Mouse (Mus musculus) cerebellum, adult 2 months (tissue): ENCODE results near the gene Ufsp1. TPM values are rescaled to one million over a fixed set of nuclear protein-coding genes. Genes with fewer than 3 reads are reported as not detected.

ENCODE experiments used
- DNase-seq, 2 experiments: peaks; one replicate each; pipeline ENCODE4 v3.0.0; 2021
- H3K27ac ChIP-seq: fragments of 200-500 bp; 2 replicates; pipeline ENCODE4 v1.5.1; 2012; ENCODE audit warnings: low read length, control low read depth, inconsistent platforms; ENCODE audit not compliant: insufficient read depth
- H3K27me3 ChIP-seq: fragments of 200-500 bp; 2 replicates; pipeline ENCODE4 v1.6.1; 2012; ENCODE audit warnings: inconsistent platforms, mild to moderate bottlenecking, low read length, moderate library complexity; ENCODE audit not compliant: control insufficient read depth, insufficient read depth
- H3K4me1 ChIP-seq: fragments of 200-500 bp; 2 replicates; pipeline ENCODE4 v1.6.1; 2011; ENCODE audit warnings: low read length; ENCODE audit not compliant: control insufficient read depth, insufficient read depth
- H3K4me3 ChIP-seq: fragments of 200-500 bp; replicated peaks from 2 replicates; pipeline ENCODE3; 2011; ENCODE audit warnings: mild to moderate bottlenecking, low read depth, low read length, control low read depth; ENCODE audit not compliant: insufficient read depth
- CTCF ChIP-seq: fragments of 200-500 bp; IDR thresholded peaks from 2 replicates; pipeline ENCODE4 v1.5.1; 2011; ENCODE audit warnings: low read depth, mild to moderate bottlenecking, control low read depth, low read length, moderate library complexity, borderline replicate concordance; ENCODE audit not compliant: insufficient read depth
- POLR2A ChIP-seq: fragments of 200-500 bp; IDR thresholded peaks from 2 replicates; pipeline ENCODE4 v1.6.1; 2011; ENCODE audit warnings: low read length, control low read depth, borderline replicate concordance; ENCODE audit not compliant: insufficient read depth
- WGBS: fragments of 180-500 bp; shearing (Covaris S2); methylation state at CpG from one replicate; pipeline ENCODE4 v1.1.7; 2018; 5-methylcytosine and 5-hydroxymethylcytosine counted together
- polyA plus RNA-seq: library from polyadenylated mRNA; depleted of rRNA; stranded (reverse); fragments of >200 nt; gene quantifications from 2 replicates; pipeline ENCODE4 v1.2.3, GENCODE M21; 2012

Gene Ufsp1
- polyA plus RNA-seq, 1 experiment, result 27.9 TPM

DNA sequence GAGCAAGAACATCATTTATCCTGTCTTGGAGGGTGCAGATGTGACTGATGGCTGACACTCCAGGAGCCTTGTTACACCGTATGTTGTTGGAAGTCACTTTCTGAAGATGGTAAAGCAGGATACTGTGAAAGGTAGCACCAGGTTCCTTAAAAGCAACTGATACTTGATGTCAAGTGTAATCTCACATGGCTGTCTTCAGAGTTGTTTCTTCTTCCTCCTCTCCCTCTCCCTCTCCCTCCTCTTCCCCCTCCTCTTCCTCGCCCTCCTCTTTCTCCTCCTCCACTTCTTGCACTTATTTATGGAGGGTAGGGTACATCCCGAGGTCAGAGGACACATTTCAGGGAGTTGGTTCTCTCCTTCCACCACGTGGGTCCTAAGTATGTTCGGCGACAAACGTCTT lies 8.4 kb upstream of the Ufsp1 start:
- WGBS, result 56% methylated on average over 7 of the region's 7 CpGs
- DNase-seq, result no peak
- Histone ChIP-seq H3K4me3 (no peak overlapping the region), H3K27ac (peak overlapping the region; percentile 66; the same call in 1 of the 2 replicates), H3K27me3 (no peaks in the 10 kb centered on the region), H3K4me1 (peaks cover 13% of the 10 kb centered on the region; the same call in 1 of the 2 replicates)
- TF ChIP-seq CTCF (no peak), POLR2A (no peak)

- TF ChIP-seq POLR2A, result no peak
- peak; percentile 96 for TF ChIP-seq CTCF
- no peaks in the 10 kb centered on the region for H3K27me3 ChIP-seq
- H3K4me3 ChIP-seq, result peak overlapping the region; percentile 78
- peaks cover 13% of the 10 kb centered on the region; the same call in 1 of the 2 replicates for H3K4me1 ChIP-seq
- WGBS, result 0% methylated on average over 16 of the region's 16 CpGs
- peak; percentile 95 to 97 for DNase-seq
- H3K27ac ChIP-seq, result peak overlapping the region; percentile 68
Observed at GRCm38 (mm10) chr5:137286655-137287031, 7.8 kb upstream of the Ufsp1 start.

DNA sequence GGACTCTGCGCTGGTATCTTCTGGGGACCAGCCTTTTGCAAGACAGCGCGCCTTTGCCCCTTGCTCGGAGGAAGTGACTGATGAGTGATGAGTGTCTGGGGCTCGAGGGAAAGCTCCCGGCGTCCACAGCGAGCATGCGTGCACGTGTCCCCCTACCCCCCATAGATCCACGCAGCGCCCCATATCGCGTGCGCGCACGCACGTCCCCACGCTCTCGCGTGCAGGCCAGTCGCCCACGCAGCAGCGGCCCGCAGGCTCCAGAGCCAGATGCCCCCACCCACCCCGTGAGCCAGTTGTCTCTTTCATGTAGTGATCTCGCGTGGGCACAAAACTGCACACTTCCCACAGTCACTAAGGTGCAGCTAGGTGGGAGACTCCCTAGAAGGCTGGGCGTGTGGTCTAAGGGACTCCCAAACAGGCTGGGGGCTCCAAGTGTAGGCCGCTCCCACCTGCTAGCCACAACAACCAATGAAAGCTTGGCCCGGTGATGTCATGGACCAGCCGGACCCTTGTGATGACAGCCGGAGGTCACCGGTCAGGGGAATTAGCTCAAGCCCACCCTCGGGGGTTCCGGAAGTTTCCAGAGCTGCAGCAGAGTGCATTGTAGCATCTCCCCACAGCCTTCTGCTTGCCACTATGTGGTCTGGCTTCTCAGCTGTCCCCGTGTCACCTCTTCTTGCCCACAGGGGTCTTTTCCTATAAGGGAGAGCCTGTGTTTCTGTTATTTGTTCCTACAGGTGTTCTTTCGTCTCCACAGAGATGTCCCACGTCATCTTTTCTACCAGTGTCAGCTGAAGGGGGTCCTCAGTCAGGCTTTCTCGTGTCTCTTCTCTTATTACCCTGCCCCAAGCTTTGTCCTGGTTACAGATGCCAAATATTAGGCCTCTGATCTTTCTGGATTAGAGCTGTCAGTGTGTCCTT lies 7.1 kb upstream of the Ufsp1 start, which contains the start of gene Ache:
TSS of gene Ache (plus strand) at position 488 of the 921 bp plus-strand sequence.
- Histone ChIP-seq H3K27ac (peak within 1 kb of the TSS; percentile 88), H3K4me3 (peak within 1 kb of the TSS; percentile 78), H3K4me1 (peaks cover 13% of the 10 kb centered on the region; the same call in 1 of the 2 replicates), H3K27me3 (no peaks in the 10 kb centered on the region)
- peak; percentile 59 for TF ChIP-seq POLR2A
- no peak for TF ChIP-seq CTCF
- DNase-seq, result peak; percentile 86 to 88
- WGBS, result under 1% methylated on average over 40 of the region's 40 CpGs

DNA sequence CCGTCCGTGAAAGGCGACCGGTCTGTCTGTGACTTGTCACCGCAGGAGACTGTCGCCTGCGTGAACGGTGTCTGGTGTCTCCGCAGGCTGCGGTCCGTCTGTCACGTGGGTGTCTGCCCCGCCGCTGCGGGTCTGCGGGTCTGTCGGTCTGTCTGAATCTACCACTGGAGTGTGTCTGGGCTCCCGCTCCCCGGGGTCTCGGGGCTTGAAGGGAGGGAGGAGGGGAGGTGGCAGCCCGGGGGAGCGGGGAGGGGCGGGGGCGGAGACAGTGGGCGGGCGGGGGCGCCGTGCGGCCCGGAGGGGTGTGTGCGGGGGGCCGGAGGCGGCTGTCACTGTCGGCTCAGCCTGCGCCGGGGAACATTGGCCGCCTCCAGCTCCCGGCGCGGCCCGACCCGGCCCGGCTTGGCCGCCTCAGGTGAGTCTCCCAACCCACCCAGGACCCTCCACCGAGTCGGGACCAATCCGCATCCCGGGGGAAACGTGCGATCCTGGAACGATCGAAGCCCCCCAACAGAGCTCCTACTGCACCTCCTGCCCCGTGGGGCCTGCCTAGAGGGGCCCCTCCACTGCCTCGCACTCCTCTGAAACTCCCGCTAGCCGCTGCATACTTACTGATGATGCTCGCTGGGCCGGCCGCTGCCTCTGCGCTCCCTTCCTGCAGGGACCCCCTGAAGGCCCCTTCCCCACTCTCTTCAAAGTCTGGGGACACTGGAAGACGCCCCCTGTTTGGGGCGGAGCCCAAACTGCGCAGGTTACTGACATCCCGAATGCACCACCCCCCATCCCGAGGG lies 6.3 kb upstream of the Ufsp1 start:
- Histone ChIP-seq H3K27me3 (no peaks in the 10 kb centered on the region), H3K4me1 (peaks cover 13% of the 10 kb centered on the region; the same call in 1 of the 2 replicates), H3K27ac (peak overlapping the region; percentile 88), H3K4me3 (peak overlapping the region; percentile 78)
- 1% methylated on average over 45 of the region's 65 CpGs for WGBS
- TF ChIP-seq CTCF (no peak), POLR2A (no peak; the same call in none of the 2 replicates)
- peak; percentile 75 to 81 for DNase-seq

- Histone ChIP-seq H3K27ac (peak overlapping the region; percentile 67), H3K4me1 (peaks cover 13% of the 10 kb centered on the region; the same call in 1 of the 2 replicates)
- WGBS, result 3% methylated on average over 25 of the region's 25 CpGs
Observed at GRCm38 (mm10) chr5:137288999-137289470, 5.4 kb upstream of the Ufsp1 start.

DNA sequence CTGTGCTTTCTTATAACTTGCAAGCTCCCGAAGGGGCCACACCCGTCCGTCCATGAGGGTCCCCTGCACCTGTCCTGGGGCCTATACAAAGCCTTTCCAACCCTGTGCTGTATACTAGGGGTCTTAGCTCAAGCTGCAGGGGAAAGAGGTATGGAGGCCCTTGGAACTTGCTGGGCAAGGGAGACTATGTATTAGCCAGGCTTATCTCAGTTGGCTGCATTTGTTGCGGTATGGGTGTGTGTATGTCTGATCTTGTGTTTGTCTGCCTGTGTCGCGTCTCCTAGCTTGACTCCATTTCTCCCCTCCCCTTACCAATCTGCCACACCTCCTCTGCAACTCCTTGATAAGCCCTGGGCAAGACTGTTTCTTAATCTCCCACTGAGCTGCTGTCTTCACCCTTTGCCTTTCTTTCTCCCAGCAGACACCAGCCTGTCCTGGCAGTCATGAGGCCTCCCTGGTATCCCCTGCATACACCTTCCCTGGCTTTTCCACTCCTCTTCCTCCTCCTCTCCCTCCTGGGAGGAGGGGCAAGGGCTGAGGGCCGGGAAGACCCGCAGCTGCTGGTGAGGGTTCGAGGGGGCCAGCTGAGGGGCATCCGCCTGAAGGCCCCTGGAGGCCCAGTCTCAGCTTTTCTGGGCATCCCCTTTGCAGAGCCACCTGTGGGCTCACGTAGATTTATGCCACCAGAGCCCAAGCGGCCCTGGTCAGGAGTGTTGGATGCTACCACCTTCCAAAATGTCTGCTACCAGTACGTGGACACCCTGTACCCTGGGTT lies 4.7 kb upstream of the Ufsp1 start:
- DNase-seq, result no peak
- WGBS, result 60% methylated on average over 13 of the region's 13 CpGs
- H3K27ac ChIP-seq, result no peak overlapping the region; the same call in 1 of the 2 replicates
- TF ChIP-seq CTCF (no peak), POLR2A (no peak)
- H3K4me1 ChIP-seq, result peaks cover 13% of the 10 kb centered on the region; the same call in 1 of the 2 replicates
- peak overlapping the region; percentile 78 for H3K4me3 ChIP-seq
- H3K27me3 ChIP-seq, result no peaks in the 10 kb centered on the region

More at GRCm38 (mm10) chr5:137288999-137289470, 5.4 kb upstream of the Ufsp1 start:
- Histone ChIP-seq H3K4me3 (peak overlapping the region; percentile 78), H3K27me3 (no peaks in the 10 kb centered on the region)
- DNase-seq, result peak; percentile 71
- peak; percentile 49; the same call in 1 of the 2 replicates for TF ChIP-seq CTCF
- no peak for TF ChIP-seq POLR2A

DNA sequence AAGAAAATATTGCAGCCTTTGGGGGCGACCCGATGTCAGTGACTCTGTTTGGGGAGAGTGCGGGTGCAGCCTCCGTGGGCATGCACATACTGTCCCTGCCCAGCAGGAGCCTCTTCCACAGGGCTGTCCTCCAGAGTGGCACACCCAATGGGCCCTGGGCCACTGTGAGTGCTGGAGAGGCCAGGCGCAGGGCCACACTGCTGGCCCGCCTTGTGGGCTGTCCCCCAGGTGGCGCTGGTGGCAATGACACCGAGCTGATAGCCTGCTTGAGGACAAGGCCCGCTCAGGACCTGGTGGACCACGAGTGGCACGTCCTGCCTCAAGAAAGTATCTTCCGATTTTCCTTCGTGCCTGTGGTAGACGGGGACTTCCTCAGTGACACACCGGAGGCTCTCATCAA lies 3.8 kb upstream of the Ufsp1 start:
- peaks cover 13% of the 10 kb centered on the region; the same call in 1 of the 2 replicates for H3K4me1 ChIP-seq

More for the DNA sequence above, 3.8 kb upstream of the Ufsp1 start:
- H3K4me3 ChIP-seq, result no peak overlapping the region
- DNase-seq, result peak; percentile 71
- WGBS, result 22% methylated on average over 15 of the region's 15 CpGs
- H3K27me3 ChIP-seq, result no peaks in the 10 kb centered on the region
- H3K27ac ChIP-seq, result no peak overlapping the region
- peak; percentile 50; the same call in 1 of the 2 replicates for TF ChIP-seq CTCF
- no peak for TF ChIP-seq POLR2A
